Mouse (Mus musculus): ENCODE data around the gene Slc24a2.

Slc24a2 gene

DNA sequence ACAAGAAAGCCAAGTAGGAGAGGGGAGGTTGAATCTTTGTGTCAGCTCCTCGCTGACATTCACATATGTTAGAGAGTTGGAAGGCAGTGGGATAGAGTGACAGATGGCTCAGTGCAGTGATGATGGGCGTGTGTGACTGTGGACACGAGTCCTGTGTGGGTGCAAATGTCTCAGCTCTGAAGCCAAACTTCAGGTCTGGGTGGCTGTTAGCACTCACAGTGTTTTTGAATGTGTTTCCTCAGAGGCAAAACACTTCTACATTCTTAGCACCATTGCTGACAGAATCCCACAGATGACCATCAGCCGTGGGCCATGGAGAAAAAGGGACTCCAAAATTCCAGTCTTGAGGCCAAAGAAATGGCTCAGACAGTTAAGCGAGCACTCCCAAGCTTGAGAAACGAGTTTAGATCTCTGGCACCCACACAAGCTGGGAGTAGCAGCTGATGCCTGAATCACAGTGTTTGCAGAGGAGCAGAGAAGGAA is 167.5 kb downstream of the Slc24a2 start:
- in situ Hi-C loops (cut with MboI; ENCODE audit: low pct_unique_long_range_greater_than_20kb in 1 of 2, low sequenced_read_pairs in 2 of 2, unreplicated experiment in 1 of 2), result no loop called here

DNA sequence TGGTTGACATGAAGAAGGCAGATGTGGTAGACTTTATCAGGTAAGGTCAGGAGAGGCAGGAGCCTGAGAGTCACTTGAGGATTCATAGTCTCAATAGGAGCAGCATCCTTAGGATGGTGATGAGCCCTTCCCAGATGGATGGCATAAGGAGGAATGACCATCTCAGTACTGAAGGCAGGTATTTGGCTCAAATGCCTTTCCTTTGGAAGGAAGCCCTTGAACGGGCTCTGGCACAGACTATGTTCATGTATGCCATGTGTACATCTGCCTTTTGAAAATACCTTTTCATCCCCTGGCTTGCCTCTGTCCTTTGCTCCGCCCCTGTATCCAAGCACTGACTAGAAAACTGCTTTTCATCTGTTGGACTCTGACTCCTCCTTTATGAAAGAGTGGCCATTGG is 168.6 kb downstream of the Slc24a2 start:
- in situ Hi-C loops (cut with MboI; ENCODE audit: low pct_unique_long_range_greater_than_20kb in 1 of 2, low sequenced_read_pairs in 2 of 2, unreplicated experiment in 1 of 2), result no loop called here

DNA sequence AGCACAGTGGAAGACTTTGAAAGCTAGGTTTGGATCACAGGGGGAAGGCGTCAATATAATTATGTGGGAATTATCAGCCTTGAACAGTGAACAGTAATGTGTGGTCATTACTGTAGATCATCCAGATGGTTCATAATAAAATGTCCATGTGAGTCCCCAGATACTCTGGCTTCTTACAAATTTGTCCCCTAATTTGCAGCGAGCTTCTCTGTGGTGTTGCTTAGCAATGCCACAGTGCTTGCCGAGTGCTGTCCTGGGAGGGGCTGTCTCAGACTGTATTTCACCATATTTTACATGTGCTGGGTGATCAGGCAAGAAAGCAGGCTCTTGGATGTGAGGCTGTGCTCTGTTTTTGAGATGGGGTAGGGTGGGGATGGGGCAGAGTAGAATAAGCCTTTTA is 172.7 kb downstream of the Slc24a2 start:
- in situ Hi-C loops (cut with MboI; ENCODE audit: low pct_unique_long_range_greater_than_20kb in 1 of 2, low sequenced_read_pairs in 2 of 2, unreplicated experiment in 1 of 2), result no loop called here

DNA sequence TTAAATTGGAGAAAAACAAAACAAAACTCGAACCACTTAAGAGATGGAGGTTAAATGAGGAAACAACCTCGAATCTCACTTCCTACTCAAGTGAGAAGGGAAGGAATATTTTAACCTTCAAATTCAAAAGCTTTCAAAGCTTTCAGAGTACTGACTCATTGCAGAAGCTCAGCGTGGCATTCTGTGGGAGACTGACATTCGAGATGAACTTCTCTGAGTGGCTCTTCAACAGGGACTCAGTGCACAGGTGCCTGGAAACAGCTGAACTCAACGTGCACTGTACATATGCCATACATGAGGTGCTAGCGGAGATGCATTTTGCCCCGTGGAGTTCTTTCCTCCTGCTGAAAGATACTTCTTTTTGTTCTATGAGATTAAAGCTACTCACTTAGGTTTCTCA is 174.5 kb downstream of the Slc24a2 start:
- in situ Hi-C loops (cut with MboI; ENCODE audit: low pct_unique_long_range_greater_than_20kb in 1 of 2, low sequenced_read_pairs in 2 of 2, unreplicated experiment in 1 of 2), result no loop called here

DNA sequence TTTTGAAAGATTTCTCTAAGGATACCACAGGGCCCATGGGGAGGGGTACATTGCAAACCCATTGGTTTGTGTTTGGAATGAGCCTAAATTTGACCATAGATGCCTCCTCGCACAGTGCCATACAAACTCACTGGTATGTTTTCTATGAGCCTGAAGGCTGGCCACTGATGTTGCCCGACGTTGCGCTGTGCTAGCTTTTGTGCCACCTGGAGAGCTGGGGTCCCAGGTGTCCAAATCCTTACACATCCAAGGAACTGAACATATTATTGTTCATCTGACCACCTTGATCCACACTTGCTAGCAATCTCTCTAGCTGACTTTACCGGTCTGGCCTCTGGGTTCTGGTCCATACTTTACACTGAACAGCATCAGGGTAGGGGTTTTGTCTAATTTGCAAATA is 177.4 kb downstream of the Slc24a2 start:
- in situ Hi-C loops (cut with MboI; ENCODE audit: low pct_unique_long_range_greater_than_20kb in 1 of 2, low sequenced_read_pairs in 2 of 2, unreplicated experiment in 1 of 2), result no loop called here

DNA sequence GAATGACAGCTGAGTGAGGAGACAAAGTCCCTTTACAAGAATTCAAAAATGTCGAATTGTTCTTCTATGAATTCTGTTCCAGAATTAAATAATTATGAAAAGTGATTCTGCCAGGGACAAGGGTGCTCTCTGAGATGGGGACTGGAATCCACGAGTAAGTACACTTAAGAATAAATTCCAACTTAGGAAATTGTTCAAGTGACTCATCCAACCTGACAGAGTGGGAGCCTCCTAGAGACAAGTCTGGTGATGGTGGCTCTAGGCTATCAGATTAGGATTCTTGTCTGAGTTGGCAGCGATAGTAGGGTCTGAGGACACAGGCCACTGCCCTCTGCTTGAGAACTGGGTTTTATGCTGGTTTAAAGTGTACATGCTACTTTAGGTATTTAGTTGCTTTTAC is 181.2 kb downstream of the Slc24a2 start:
- in situ Hi-C loops (cut with MboI; ENCODE audit: low pct_unique_long_range_greater_than_20kb in 1 of 2, low sequenced_read_pairs in 2 of 2, unreplicated experiment in 1 of 2), result no loop called here

DNA sequence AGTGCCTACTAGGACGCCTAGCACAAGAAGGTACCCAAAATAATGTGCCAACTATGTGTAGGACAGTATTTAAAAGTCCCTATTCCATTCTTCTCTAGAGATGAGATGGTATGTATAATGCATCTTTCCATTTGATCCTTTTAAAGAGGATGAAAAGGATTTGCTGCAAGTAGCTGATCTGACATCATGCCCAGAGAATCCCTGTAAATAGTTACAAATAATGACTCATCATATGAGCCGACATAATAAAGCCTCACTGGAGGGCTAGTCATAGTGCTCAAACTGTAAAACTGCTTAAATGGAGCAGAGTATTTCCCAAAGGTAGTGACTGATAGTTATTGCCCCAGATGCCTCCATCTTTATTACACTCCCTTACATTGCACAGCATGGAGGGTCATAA is 183.1 kb downstream of the Slc24a2 start:
- in situ Hi-C loops (cut with MboI; ENCODE audit: low pct_unique_long_range_greater_than_20kb in 1 of 2, low sequenced_read_pairs in 2 of 2, unreplicated experiment in 1 of 2), result no loop called here

DNA sequence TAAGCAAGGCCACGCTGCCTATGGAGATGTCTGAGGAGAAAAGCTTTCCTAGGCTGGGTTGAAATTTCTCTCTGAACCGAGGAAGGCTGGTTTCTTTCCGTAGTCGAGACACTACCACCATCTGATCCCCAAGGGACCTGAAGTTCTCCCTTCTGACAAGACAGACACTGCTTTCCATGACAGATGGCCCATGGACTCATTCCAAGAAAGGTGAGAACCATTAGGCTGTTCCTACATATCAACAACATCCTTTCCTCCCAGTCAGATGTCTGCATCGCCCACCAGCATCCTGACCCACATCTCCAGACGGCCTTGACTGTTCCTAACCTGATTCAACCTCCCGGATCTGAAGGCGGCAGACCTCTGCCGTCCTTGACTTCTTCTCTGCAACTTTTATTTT is 187.0 kb downstream of the Slc24a2 start:
- in situ Hi-C loops (cut with MboI; ENCODE audit: low pct_unique_long_range_greater_than_20kb in 1 of 2, low sequenced_read_pairs in 2 of 2, unreplicated experiment in 1 of 2), result no loop called here

DNA sequence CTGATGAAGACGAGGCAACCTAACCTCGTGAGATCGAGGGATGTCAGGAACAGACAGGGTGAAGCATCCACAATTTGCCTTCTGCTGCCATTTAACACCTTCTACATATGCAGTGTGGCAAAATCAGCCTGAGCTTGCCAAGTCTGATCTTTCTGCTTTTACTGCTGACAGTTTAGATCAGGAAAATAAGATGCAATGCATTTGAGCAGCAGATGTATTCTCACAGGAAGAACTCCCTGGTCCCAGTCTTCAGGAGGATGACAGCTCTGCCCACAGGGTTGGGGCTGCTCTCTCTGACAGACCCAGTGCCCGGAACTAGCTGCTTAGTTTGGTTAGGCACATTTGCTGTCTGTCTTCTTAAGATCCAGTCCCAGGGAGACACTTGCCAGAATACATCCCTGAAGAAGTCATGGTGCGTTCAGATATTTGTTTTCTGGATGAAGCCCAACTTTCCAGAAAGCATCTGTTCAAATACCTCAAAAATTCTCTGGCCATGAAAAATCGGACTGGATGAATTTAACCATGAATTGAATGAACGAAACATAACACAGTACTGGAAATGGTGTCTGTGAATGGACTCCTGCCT is 188.8 kb downstream of the Slc24a2 start:
- in situ Hi-C loops (cut with MboI; ENCODE audit: low pct_unique_long_range_greater_than_20kb in 1 of 2, low sequenced_read_pairs in 2 of 2, unreplicated experiment in 1 of 2), result no loop called here

DNA sequence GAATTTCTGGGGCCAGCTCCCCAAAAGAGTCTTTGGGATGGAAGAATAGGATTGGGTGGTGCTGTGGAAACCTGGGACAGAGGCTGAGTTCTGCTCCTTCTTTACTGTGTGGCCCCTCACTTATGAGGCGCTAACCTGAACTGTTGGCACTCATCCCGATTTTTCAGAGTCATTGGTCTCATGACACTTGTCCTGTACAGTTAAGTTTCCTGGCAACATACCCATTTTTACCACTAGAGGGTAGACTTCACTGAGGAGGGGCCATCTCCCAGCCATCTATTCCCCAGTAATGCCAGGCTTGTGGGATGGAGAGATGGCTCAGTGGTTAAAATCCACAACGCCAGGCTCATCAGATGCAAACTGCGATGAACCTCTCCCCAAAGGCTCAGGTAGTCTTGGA is 192.7 kb downstream of the Slc24a2 start:
- in situ Hi-C loops (cut with MboI; ENCODE audit: low pct_unique_long_range_greater_than_20kb in 1 of 2, low sequenced_read_pairs in 2 of 2, unreplicated experiment in 1 of 2), result no loop called here

DNA sequence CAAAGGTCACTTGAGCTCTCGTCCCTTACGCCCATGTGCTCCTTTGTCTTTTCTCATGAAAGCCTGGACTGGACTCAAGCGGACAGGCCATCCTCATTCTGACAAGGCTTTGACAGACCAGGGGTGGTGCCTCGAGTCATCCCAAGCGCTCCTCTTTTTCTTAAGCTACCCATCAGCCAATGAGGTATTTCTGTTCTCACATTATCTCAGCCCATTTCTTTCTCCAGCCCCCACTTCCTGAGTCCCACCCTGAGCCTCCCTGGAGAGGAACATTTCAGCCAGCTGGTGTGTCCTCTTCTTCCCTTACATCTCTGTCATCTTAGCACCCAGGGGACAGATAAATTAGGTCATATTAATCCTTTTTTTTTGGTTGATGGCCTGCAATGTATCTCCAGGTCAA is 193.8 kb downstream of the Slc24a2 start:
- in situ Hi-C loops (cut with MboI; ENCODE audit: low pct_unique_long_range_greater_than_20kb in 1 of 2, low sequenced_read_pairs in 2 of 2, unreplicated experiment in 1 of 2), result no loop called here

DNA sequence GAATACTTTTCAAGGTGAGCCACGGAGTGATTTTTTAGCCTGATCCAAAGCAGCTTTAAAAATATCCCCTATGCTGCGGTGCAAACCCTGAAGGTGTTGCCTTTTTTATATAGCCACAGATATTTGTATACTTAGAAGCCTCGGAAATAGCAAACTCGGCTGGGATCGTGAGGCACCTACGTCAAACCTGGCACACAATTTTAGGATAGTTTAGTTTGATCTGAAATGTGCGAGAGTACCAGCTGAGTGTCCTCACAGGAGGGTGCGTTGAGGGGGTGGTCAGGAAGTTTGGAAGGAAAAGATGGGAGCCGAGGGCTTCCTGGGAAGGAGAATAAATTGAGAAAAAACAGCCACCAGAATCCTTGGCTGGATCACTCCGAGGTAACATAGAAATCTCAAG is 194.6 kb downstream of the Slc24a2 start:
- in situ Hi-C loops (cut with MboI; ENCODE audit: low pct_unique_long_range_greater_than_20kb in 1 of 2, low sequenced_read_pairs in 2 of 2, unreplicated experiment in 1 of 2), result no loop called here

DNA sequence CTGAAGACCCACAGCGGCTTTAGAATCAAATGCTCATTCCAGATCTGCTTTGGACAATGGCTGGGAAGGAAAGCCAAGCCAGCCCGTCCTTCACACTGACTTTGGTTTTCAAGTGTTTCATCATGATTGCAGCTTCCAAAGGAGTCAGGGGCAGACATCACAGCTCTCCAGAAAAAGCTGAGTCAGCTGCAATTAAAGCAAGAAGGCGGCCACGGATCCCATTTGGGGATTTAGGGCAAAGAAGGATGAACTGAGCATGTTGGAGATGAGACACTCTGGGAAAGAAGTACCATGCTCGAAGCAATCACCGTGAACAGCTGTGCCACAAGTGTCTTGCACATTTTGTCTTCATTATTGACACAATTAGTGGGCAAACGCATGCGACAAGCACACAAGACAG is 197.6 kb downstream of the Slc24a2 start:
- in situ Hi-C loops (cut with MboI; ENCODE audit: low pct_unique_long_range_greater_than_20kb in 1 of 2, low sequenced_read_pairs in 2 of 2, unreplicated experiment in 1 of 2), result no loop called here

DNA sequence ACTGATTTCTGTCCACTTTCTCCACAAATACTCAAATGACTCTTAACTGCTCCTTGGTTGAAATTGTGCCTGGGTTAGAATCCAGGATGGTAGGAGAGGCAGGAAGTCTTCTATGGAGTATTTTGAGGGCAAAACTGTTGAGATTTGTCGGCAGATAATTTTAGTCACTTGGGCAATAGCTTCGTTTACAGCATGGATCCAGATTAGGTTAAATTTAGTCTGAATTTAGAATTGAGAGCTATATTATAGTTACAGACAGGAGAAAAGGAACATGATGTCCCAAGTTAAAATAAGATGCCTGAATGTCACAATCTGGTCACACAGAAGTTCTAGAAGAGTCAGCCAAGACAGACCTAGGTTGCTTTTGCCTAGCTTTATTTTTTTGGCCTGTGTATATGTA is 199.2 kb downstream of the Slc24a2 start:
- in situ Hi-C loops (cut with MboI; ENCODE audit: low pct_unique_long_range_greater_than_20kb in 1 of 2, low sequenced_read_pairs in 2 of 2, unreplicated experiment in 1 of 2), result no loop called here

DNA sequence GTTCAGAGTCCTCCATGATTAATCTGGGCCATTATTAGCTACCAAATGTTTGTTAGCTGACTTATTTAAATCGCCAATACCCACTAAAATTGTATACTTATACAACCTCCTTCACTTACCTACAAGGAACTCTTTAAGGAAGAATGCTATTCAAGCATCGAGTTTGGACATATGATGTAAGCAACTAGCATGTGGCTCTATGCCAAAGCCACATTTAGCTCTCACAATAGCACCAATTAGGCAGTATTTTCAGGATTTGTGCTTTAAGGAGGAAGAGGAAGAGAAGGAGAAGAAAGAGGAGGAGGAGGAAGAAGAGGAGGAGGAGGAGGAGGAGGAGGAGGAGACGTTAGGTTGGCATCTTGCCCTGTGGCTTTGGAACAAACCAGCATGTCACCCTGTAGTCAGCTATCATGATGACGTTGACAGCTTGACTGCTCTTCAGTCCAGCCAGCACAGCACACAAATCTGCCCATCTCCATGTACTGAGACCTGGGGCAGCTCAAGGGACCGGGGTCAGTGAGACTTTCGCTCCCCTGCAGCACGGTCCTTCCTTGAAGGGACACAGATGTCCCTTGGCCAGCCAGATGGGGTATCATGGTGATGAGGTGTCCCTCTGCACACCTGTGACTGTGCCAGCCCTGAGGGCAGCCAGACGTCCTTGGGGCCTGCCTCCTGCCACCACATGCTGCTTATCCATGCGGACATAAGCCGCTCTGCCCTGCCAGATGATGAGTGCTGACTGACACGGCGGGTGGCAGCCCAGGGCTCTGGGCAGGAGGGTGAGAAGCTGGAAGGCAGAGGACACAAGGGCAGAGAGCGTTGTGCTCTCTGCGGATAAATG is 203.7 kb downstream of the Slc24a2 start:
- in situ Hi-C loops (cut with MboI; ENCODE audit: low pct_unique_long_range_greater_than_20kb in 1 of 2, low sequenced_read_pairs in 2 of 2, unreplicated experiment in 1 of 2), result no loop called here

DNA sequence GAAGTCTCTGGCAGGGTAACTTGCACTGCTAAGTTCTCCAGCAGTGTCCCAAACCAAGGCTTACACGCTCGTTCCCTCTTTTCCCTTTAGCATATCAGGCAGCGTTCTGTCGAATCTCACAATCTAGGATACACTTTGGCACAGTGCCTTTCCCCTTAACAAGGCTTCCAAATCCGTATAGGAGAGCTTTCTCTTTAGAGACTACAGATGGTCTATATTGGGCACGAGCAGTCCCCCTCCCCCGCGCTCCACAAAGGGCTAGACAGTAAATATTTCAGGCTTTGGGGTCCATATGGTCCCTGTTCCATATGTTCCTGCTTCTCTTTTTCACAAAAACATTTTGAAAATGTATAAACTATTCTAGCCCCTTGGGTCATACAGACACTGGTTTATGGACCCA is 205.7 kb downstream of the Slc24a2 start:
- in situ Hi-C loops (cut with MboI; ENCODE audit: low pct_unique_long_range_greater_than_20kb in 1 of 2, low sequenced_read_pairs in 2 of 2, unreplicated experiment in 1 of 2), result no loop called here

DNA sequence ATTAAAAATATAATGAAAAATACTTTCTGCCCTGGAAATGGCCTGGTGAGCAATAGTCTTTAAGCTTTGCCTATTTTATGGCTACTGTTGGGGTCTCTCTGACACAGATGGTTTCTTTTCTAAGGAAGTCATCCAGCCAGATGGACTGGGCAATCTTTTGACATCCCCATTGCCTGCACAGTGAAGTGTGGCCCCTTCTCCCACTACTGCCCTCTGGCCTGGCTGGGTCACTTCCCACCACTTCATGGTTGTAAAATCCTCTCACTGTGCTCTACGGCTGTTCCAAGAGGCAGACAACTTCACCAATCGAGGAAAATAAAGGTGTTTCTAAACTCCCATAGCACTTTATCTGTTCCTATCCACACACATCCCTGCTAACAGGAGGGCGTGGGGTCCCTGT is 208.7 kb downstream of the Slc24a2 start:
- in situ Hi-C loops (cut with MboI; ENCODE audit: low pct_unique_long_range_greater_than_20kb in 1 of 2, low sequenced_read_pairs in 2 of 2, unreplicated experiment in 1 of 2), result no loop called here

DNA sequence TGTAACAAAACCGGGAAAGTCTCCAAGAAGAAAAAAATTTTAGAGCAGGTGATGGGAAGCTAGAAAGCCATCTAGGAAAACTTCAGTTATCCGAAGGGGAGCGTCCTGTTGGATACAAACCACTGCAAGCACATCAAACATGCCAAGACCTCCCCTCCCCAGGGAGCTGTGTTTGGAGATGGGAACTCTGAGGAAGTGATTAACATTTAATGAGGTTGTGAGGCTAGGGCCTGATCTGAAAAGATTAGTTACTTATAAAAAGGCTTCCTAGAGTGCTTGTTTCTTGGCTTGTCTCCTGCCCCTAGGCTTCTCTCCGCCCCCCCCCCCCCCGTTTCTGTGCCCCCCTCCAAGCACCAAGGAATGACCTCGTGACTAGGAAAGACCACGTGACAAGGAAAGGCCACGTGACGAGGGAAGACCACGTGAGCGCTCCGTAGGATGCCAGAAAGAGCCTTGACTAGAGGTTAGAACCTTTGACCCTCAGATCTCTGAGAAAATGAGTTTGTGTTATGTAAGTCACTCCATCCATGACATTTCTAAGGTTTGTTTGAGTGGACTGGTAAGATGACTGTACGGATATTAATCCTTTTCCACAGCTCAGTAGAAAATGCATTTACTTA is 210.7 kb downstream of the Slc24a2 start:
- in situ Hi-C loops (cut with MboI; ENCODE audit: low pct_unique_long_range_greater_than_20kb in 1 of 2, low sequenced_read_pairs in 2 of 2, unreplicated experiment in 1 of 2), result no loop called here

DNA sequence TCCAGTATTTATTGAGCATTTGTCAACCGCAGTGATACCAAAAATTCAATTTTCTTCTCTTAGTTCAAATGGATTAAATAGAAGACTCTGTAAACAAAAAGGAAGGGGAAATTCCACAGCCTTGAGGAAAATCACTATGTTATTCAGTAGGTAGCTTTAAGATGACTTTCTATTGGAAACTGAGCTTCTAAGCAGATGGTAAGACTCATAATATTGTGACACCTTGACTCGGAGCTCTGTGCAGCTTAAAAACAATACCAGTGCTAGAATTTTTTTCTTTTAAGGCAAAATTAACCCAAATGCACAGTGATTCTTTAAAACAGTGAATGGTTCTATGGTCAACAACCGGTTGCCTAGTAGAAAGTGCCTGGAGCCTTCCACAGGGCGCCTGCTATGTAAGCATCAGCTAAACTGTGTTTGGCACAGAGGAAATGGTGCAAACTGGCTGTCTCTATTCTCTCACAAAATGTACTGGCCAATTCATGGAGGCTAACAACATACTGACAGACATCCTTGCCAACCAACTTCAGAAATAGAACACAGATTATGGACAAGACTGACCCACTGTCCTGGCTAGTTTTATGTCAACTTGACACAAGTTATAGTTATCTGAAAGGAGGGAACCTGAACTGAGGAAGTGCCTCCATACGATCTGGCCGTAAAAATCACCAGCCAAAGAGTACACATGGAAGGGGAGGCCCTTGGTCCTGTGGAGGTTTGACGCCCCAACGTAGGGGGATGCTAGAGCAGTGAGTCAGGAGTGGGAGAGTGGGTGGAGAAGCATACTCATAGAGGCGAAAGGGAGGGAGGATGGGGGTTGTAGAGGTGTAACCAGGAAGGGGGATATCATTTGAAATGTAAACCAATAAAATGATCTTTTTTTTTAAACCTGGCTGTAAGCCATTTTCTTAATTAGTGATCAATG is 211.9 kb downstream of the Slc24a2 start:
- in situ Hi-C loops (cut with MboI; ENCODE audit: low pct_unique_long_range_greater_than_20kb in 1 of 2, low sequenced_read_pairs in 2 of 2, unreplicated experiment in 1 of 2), result no loop called here
